Mouse (Mus musculus) limb, embryonic 11.5 days (tissue): Measurements from ENCODE around the gene Pard3b. TPM values are rescaled to one million over a fixed set of nuclear protein-coding genes. Genes with fewer than 3 reads are reported as not detected.

Experiments used
- ATAC-seq: fragments of 200-750 bp; cut with Nextera tagmentation; 2 replicates; pipeline ENCODE4 v1.8.0; 2017; ENCODE audit warnings: low read depth; ENCODE audit not compliant: insufficient number of reproducible peaks, low FRiP score, low TSS enrichment
- DNase-seq: peaks from one replicate; pipeline ENCODE4 v3.0.0-alpha.2; 2015; ENCODE audit warnings: low spot score
- H3K27ac ChIP-seq: fragments of 300-500 bp; sonication (generic); replicated peaks from 2 replicates; pipeline ENCODE4 v1.5.1; 2014; ENCODE audit warnings: low read depth, mild to moderate bottlenecking, low read length
- H3K27me3 ChIP-seq: fragments of 300-500 bp; sonication (generic); 2 replicates; pipeline ENCODE4 v1.6.1; 2014; ENCODE audit warnings: mild to moderate bottlenecking, low read length, mixed read lengths; ENCODE audit not compliant: control insufficient read depth, insufficient read depth
- H3K36me3 ChIP-seq: fragments of 300-500 bp; sonication (generic); 2 replicates; pipeline ENCODE4 v1.6.1; 2014; ENCODE audit warnings: mild to moderate bottlenecking, low read length, moderate library complexity, mixed read lengths; ENCODE audit not compliant: control insufficient read depth, insufficient read depth
- H3K4me1 ChIP-seq: fragments of 300-500 bp; sonication (generic); 2 replicates; pipeline ENCODE4 v1.6.1; 2014; ENCODE audit warnings: low read length, mixed read lengths; ENCODE audit not compliant: control insufficient read depth, insufficient read depth
- H3K4me2 ChIP-seq: fragments of 300-500 bp; sonication (generic); 2 replicates; pipeline ENCODE4 v1.6.1; 2014; ENCODE audit warnings: low read depth, mild to moderate bottlenecking, moderate library complexity; ENCODE audit not compliant: severe bottlenecking
- H3K4me3 ChIP-seq: fragments of 300-500 bp; sonication (generic); 2 replicates; pipeline ENCODE4 v1.5.1; 2014; ENCODE audit warnings: low read depth, low read length
- H3K9ac ChIP-seq: fragments of 300-500 bp; sonication (generic); 2 replicates; pipeline ENCODE4 v1.6.1; 2014; ENCODE audit warnings: mild to moderate bottlenecking, low read length
- H3K9me3 ChIP-seq: fragments of 300-500 bp; sonication (generic); 2 replicates; pipeline ENCODE4 v1.6.1; 2016; ENCODE audit warnings: low read length; ENCODE audit not compliant: control insufficient read depth
- WGBS: fragments of 180-500 bp; shearing (Covaris S2); extraction: QIAGEN DNeasy Blood & Tissue Kit; methylation state at CpG from one replicate; pipeline ENCODE4 v1.1.7; 2014; 5-methylcytosine and 5-hydroxymethylcytosine counted together
- polyA plus RNA-seq: library from polyadenylated mRNA; unstranded; fragments of >200 nt; fragmentation: Nextera tagmentation; extraction: Ambion mirVana; gene quantifications from 2 replicates; pipeline ENCODE4 v1.2.1, GENCODE M21; 2014

Pard3b gene
- polyA plus RNA-seq, 1 experiment from 2014 or later = 9.3 TPM

- Histone ChIP-seq H3K27ac (0 out of 2 replicates have a peak overlapping the region, but pooled peaks have one; percentile 36), H3K4me1 (peaks cover 7% of the 10 kb centered on the region; the same call in 1 of the 2 replicates), H3K36me3 (no peaks in the 10 kb centered on the region), H3K4me3 (no peak overlapping the region), H3K9me3 (no peaks in the 10 kb centered on the region), H3K9ac (no peak overlapping the region), H3K4me2 (no peak overlapping the region), H3K27me3 (no peaks in the 10 kb centered on the region)
- ATAC-seq (no peak), DNase-seq (no peak)
- 53% methylated on average over 4 of the region's 4 CpGs for WGBS
Measured at GRCm38 (mm10) chr1:62392863-62393262, 754.2 kb downstream of the Pard3b start.

- Histone ChIP-seq H3K4me2 (no peak overlapping the region), H3K9me3 (no peaks in the 10 kb centered on the region), H3K36me3 (no peaks in the 10 kb centered on the region), H3K27ac (no peak overlapping the region), H3K27me3 (no peaks in the 10 kb centered on the region), H3K4me1 (peaks cover 7% of the 10 kb centered on the region; the same call in 1 of the 2 replicates), H3K4me3 (no peak overlapping the region), H3K9ac (no peak overlapping the region)
- 90% methylated on average over 3 of the region's 3 CpGs for WGBS
- no peak for DNase-seq
- ATAC-seq = no peak
Measured at GRCm38 (mm10) chr1:62394555-62394954, 755.9 kb downstream of the Pard3b start.

GRCm38 (mm10) chr1:62398261-62398660, 759.6 kb downstream of the Pard3b start:
- Histone ChIP-seq H3K4me1 (peaks cover under 1% of the 10 kb centered on the region; the same call in 1 of the 2 replicates), H3K36me3 (no peaks in the 10 kb centered on the region), H3K9ac (no peak overlapping the region), H3K27ac (no peak overlapping the region), H3K4me3 (no peak overlapping the region), H3K4me2 (no peak overlapping the region), H3K27me3 (no peaks in the 10 kb centered on the region), H3K9me3 (no peaks in the 10 kb centered on the region; the same call in 1 of the 2 replicates)
- 9% methylated on average over 3 of the region's 3 CpGs for WGBS
- no peak for ATAC-seq
- no peak for DNase-seq

GRCm38 (mm10) chr1:62398738-62399137, 760.1 kb downstream of the Pard3b start:
- WGBS = 61% methylated on average over 4 of the region's 4 CpGs
- Histone ChIP-seq H3K27me3 (no peaks in the 10 kb centered on the region), H3K4me2 (no peak overlapping the region), H3K9me3 (no peaks in the 10 kb centered on the region; the same call in 1 of the 2 replicates), H3K36me3 (no peaks in the 10 kb centered on the region), H3K9ac (no peak overlapping the region), H3K27ac (no peak overlapping the region), H3K4me3 (no peak overlapping the region), H3K4me1 (no peaks in the 10 kb centered on the region)
- DNase-seq = no peak
- no peak for ATAC-seq

GRCm38 (mm10) chr1:62405061-62405460, 766.4 kb downstream of the Pard3b start:
- Histone ChIP-seq H3K4me3 (no peak overlapping the region), H3K9ac (no peak overlapping the region), H3K36me3 (no peaks in the 10 kb centered on the region), H3K9me3 (no peaks in the 10 kb centered on the region; the same call in 1 of the 2 replicates), H3K27ac (no peak overlapping the region), H3K27me3 (no peaks in the 10 kb centered on the region), H3K4me2 (no peak overlapping the region), H3K4me1 (no peaks in the 10 kb centered on the region)
- DNase-seq (no peak), ATAC-seq (no peak)
- WGBS = 64% methylated on average over 8 of the region's 8 CpGs

- Histone ChIP-seq H3K9ac (no peak overlapping the region), H3K4me2 (no peak overlapping the region), H3K9me3 (no peaks in the 10 kb centered on the region), H3K36me3 (no peaks in the 10 kb centered on the region), H3K4me3 (no peak overlapping the region), H3K27me3 (no peaks in the 10 kb centered on the region), H3K27ac (no peak overlapping the region), H3K4me1 (peaks cover 3% of the 10 kb centered on the region; the same call in 1 of the 2 replicates)
- WGBS = 65% methylated on average over 2 of the region's 2 CpGs
- DNase-seq (no peak), ATAC-seq (no peak)
Measured at GRCm38 (mm10) chr1:62411368-62411767, 772.7 kb downstream of the Pard3b start.

- Histone ChIP-seq H3K27me3 (no peaks in the 10 kb centered on the region), H3K9me3 (no peaks in the 10 kb centered on the region), H3K4me2 (no peak overlapping the region), H3K9ac (no peak overlapping the region), H3K4me3 (no peak overlapping the region), H3K27ac (no peak overlapping the region), H3K4me1 (peaks cover 3% of the 10 kb centered on the region; the same call in 1 of the 2 replicates), H3K36me3 (no peaks in the 10 kb centered on the region)
- ATAC-seq (no peak), DNase-seq (no peak)
- 75% methylated on average over 4 of the region's 4 CpGs for WGBS
Measured at GRCm38 (mm10) chr1:62412019-62412418, 773.4 kb downstream of the Pard3b start.

GRCm38 (mm10) chr1:62412988-62413387, 774.4 kb downstream of the Pard3b start:
- Histone ChIP-seq H3K4me3 (no peak overlapping the region), H3K4me1 (peaks cover 3% of the 10 kb centered on the region; the same call in 1 of the 2 replicates), H3K27me3 (no peaks in the 10 kb centered on the region), H3K9ac (no peak overlapping the region), H3K36me3 (no peaks in the 10 kb centered on the region), H3K27ac (no peak overlapping the region), H3K4me2 (no peak overlapping the region), H3K9me3 (no peaks in the 10 kb centered on the region)
- DNase-seq (no peak), ATAC-seq (no peak)
- 91% methylated on average over 3 of the region's 3 CpGs for WGBS

- Histone ChIP-seq H3K27me3 (no peaks in the 10 kb centered on the region), H3K27ac (no peak overlapping the region), H3K36me3 (no peaks in the 10 kb centered on the region), H3K9ac (no peak overlapping the region), H3K9me3 (no peaks in the 10 kb centered on the region), H3K4me3 (no peak overlapping the region), H3K4me2 (no peak overlapping the region), H3K4me1 (peaks cover 3% of the 10 kb centered on the region; the same call in 1 of the 2 replicates)
- ATAC-seq = no peak
- 81% methylated on average over 6 of the region's 6 CpGs for WGBS
- DNase-seq = no peak
Measured at GRCm38 (mm10) chr1:62414521-62414920, 775.9 kb downstream of the Pard3b start.
